Mouse (Mus musculus) heart, embryonic 15.5 days (tissue): Measurements from ENCODE around the gene Zfpm1. TPM values are rescaled to one million over a fixed set of nuclear protein-coding genes. Genes with fewer than 3 reads are reported as not detected.

Experiments
- ATAC-seq: fragments of 200-750 bp; cut with Nextera tagmentation; replicated peaks from 2 replicates; pipeline ENCODE4 v1.8.0; 2017; ENCODE audit warnings: low read depth, moderate TSS enrichment; ENCODE audit not compliant: insufficient number of reproducible peaks, insufficient read depth, low FRiP score
- H3K27ac ChIP-seq: fragments of 300-500 bp; sonication (generic); 2 replicates; pipeline ENCODE4 v1.5.1; 2015; ENCODE audit warnings: mild to moderate bottlenecking, inconsistent platforms
- H3K27me3 ChIP-seq: fragments of 300-500 bp; sonication (generic); 2 replicates; pipeline ENCODE4 v1.6.1; 2015; ENCODE audit warnings: inconsistent platforms
- H3K36me3 ChIP-seq: fragments of 300-500 bp; sonication (generic); 2 replicates; pipeline ENCODE4 v1.6.1; 2015; ENCODE audit warnings: mild to moderate bottlenecking, inconsistent platforms
- H3K4me1 ChIP-seq: fragments of 300-500 bp; sonication (generic); replicated peaks from 2 replicates; pipeline ENCODE4 v1.6.1; 2015; ENCODE audit warnings: inconsistent platforms
- H3K4me2 ChIP-seq: fragments of 300-500 bp; sonication (generic); 2 replicates; pipeline ENCODE4 v1.6.1; 2015; ENCODE audit warnings: inconsistent platforms, mild to moderate bottlenecking, moderate library complexity
- H3K4me3 ChIP-seq: fragments of 300-500 bp; sonication (generic); 2 replicates; pipeline ENCODE4 v1.5.1; 2015; ENCODE audit warnings: mild to moderate bottlenecking, inconsistent platforms
- H3K9ac ChIP-seq: fragments of 300-500 bp; sonication (generic); 2 replicates; pipeline ENCODE4 v1.6.1; 2015; ENCODE audit warnings: mild to moderate bottlenecking, inconsistent platforms
- H3K9me3 ChIP-seq: fragments of 300-500 bp; sonication (generic); replicated peaks from 2 replicates; pipeline ENCODE4 v1.6.1; 2016; ENCODE audit warnings: inconsistent platforms
- WGBS: fragments of 180-500 bp; shearing (Covaris S2); methylation state at CpG from one replicate; pipeline ENCODE4 v1.1.7; 2015; ENCODE audit warnings: mixed read lengths; 5-methylcytosine and 5-hydroxymethylcytosine counted together
- polyA plus RNA-seq: library from polyadenylated mRNA; unstranded; fragments of >200 nt; fragmentation: Nextera tagmentation; extraction: Ambion mirVana; gene quantifications from 2 replicates; pipeline ENCODE4 v1.2.1, GENCODE M21; 2015

The Zfpm1 gene
- polyA plus RNA-seq = 3.8 and 3.9 TPM in 2 replicates

GRCm38 (mm10) chr8:122282035-122282358 lies at the start of gene Zfpm1:
Gene Zfpm1, plus strand, starts transcription at chr8:122282141.
- Histone ChIP-seq H3K27me3 (no peaks in the 10 kb centered on the region), H3K4me2 (peak within 1 kb of the TSS; percentile 97), H3K27ac (peak within 1 kb of the TSS; percentile 90), H3K9me3 (no peaks in the 10 kb centered on the region), H3K9ac (peak within 1 kb of the TSS; percentile 91), H3K36me3 (no peaks in the 10 kb centered on the region), H3K4me1 (peaks cover 54% of the 10 kb centered on the region), H3K4me3 (peak within 1 kb of the TSS; percentile 94)
- WGBS = 0% methylated on average over 46 of the region's 60 CpGs
- ATAC-seq = no peak

DNA sequence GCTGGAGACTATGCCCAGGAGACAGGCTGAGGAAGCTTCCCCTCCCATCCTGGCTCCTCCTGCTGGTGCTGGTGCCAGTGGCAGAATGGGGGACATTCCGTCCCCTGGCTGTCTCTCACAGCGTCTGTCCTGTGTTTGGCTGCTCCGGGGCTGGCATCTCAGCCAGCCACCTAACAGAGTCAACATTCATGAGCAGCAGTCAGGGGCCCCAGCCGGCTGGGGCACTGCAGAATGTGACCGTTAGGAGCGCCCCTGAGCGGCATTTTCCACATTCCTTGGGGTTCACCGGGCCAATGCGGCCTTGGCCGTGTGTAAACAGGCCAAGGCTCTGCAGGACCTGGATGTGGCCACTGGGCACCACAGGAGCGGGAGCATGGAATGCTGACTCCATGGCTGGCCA lies 47.9 kb upstream of the Zfpm1 start:
- H3K4me2 ChIP-seq = no peak overlapping the region
- H3K36me3 ChIP-seq = no peaks in the 10 kb centered on the region
- H3K9ac ChIP-seq = no peak overlapping the region
- 19% methylated on average over 11 of the region's 11 CpGs for WGBS
- ATAC-seq = peak; percentile 47
- peaks cover 56% of the 10 kb centered on the region for H3K4me1 ChIP-seq
- H3K27me3 ChIP-seq = peaks cover 18% of the 10 kb centered on the region
- no peak overlapping the region for H3K4me3 ChIP-seq
- H3K9me3 ChIP-seq = no peaks in the 10 kb centered on the region
- H3K27ac ChIP-seq = peak overlapping the region; percentile 50

- Histone ChIP-seq H3K9ac (no peak overlapping the region), H3K36me3 (no peaks in the 10 kb centered on the region), H3K4me1 (peaks cover 45% of the 10 kb centered on the region), H3K27me3 (0 out of 2 replicates have a peak, but pooled peaks cover 10% of the 10 kb centered on the region), H3K27ac (no peak overlapping the region), H3K9me3 (no peaks in the 10 kb centered on the region), H3K4me2 (no peak overlapping the region), H3K4me3 (no peak overlapping the region)
- 65% methylated on average over 3 of the region's 3 CpGs for WGBS
- no peak for ATAC-seq
These were observed 45.4 kb upstream of the Zfpm1 start for GRCm38 (mm10) chr8:122236521-122236920.

- H3K27ac ChIP-seq = 0 out of 2 replicates have a peak overlapping the region, but pooled peaks have one; percentile 52
These were observed 43.7 kb upstream of the Zfpm1 start for GRCm38 (mm10) chr8:122238225-122238624.

DNA sequence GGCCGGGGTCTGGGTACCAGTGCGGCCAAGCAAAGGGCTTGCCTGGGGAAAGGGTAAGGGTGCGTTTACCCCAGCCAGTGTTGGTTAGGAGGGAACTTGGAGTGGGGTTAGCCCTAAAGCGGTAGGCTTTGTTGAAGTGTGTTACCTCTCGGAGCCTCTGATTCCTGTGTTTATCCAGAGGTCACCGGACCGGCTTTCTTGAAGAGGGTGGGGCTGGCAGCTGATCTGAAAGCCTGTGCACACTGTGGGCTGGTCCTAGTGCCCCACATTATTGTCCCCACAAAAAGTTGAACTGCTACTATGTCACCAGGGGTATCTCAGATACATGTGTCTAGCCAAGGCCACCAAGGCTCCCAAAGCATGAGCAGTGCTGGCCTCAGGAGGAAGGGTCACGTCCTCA lies 43.2 kb upstream of the Zfpm1 start:
- no peak overlapping the region for H3K4me2 ChIP-seq
- H3K4me3 ChIP-seq = no peak overlapping the region
- ATAC-seq = no peak
- H3K4me1 ChIP-seq = peaks cover 36% of the 10 kb centered on the region
- H3K27ac ChIP-seq = 0 out of 2 replicates have a peak overlapping the region, but pooled peaks have one; percentile 52
- no peaks in the 10 kb centered on the region for H3K27me3 ChIP-seq
- H3K9me3 ChIP-seq = no peaks in the 10 kb centered on the region
- no peak overlapping the region for H3K9ac ChIP-seq
- no peaks in the 10 kb centered on the region for H3K36me3 ChIP-seq
- WGBS = 65% methylated on average over 8 of the region's 8 CpGs

More at GRCm38 (mm10) chr8:122238225-122238624, 43.7 kb upstream of the Zfpm1 start:
- no peak overlapping the region for H3K4me3 ChIP-seq
- no peak overlapping the region for H3K9ac ChIP-seq
- H3K9me3 ChIP-seq = no peaks in the 10 kb centered on the region
- H3K36me3 ChIP-seq = no peaks in the 10 kb centered on the region
- no peak overlapping the region for H3K4me2 ChIP-seq
- no peaks in the 10 kb centered on the region for H3K27me3 ChIP-seq
- WGBS = 59% methylated on average over 11 of the region's 11 CpGs
- ATAC-seq = no peak
- peaks cover 39% of the 10 kb centered on the region for H3K4me1 ChIP-seq

GRCm38 (mm10) chr8:122240241-122241026 lies 41.5 kb upstream of the Zfpm1 start:
- Histone ChIP-seq H3K27ac (no peak overlapping the region), H3K9ac (no peak overlapping the region), H3K9me3 (no peaks in the 10 kb centered on the region), H3K4me3 (no peak overlapping the region), H3K4me1 (peaks cover 24% of the 10 kb centered on the region), H3K36me3 (no peaks in the 10 kb centered on the region), H3K27me3 (no peaks in the 10 kb centered on the region), H3K4me2 (no peak overlapping the region)
- 83% methylated on average over 16 of the region's 16 CpGs for WGBS
- ATAC-seq = no peak

- Histone ChIP-seq H3K9ac (no peak overlapping the region), H3K36me3 (no peaks in the 10 kb centered on the region), H3K4me1 (peaks cover 31% of the 10 kb centered on the region), H3K9me3 (no peaks in the 10 kb centered on the region), H3K4me2 (no peak overlapping the region), H3K27ac (no peak overlapping the region), H3K27me3 (no peaks in the 10 kb centered on the region), H3K4me3 (no peak overlapping the region)
- 76% methylated on average over 4 of the region's 4 CpGs for WGBS
- no peak for ATAC-seq
These were observed 38.6 kb upstream of the Zfpm1 start for GRCm38 (mm10) chr8:122243310-122243709.

DNA sequence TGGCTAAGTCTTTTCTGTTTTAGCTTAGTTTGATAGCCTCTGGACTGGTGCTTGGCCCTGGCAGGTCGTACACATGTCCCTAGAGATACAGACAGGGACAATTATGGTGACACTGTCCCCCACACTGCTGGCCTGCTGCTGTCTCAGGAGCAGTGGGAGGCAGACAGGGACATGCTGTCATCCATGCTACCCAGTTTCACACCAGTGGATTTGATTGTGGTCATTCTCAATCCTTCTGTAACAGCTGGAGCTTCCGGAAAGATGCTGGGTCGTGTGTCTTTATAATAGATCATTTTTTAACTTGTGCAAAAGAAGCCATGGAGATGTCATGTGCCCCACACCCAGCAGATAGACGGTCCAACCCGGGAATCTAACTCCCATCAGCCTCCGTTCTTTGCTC lies 36.8 kb upstream of the Zfpm1 start:
- H3K9ac ChIP-seq = no peak overlapping the region
- ATAC-seq = no peak
- WGBS = 68% methylated on average over 6 of the region's 6 CpGs
- no peaks in the 10 kb centered on the region for H3K36me3 ChIP-seq
- H3K4me1 ChIP-seq = peaks cover 21% of the 10 kb centered on the region
- no peak overlapping the region for H3K4me3 ChIP-seq
- H3K4me2 ChIP-seq = no peak overlapping the region
- H3K27me3 ChIP-seq = 0 out of 2 replicates have a peak, but pooled peaks cover 4% of the 10 kb centered on the region
- H3K9me3 ChIP-seq = no peaks in the 10 kb centered on the region
- no peak overlapping the region for H3K27ac ChIP-seq

- H3K4me1 ChIP-seq = peaks cover 14% of the 10 kb centered on the region
- no peak for ATAC-seq
- no peaks in the 10 kb centered on the region for H3K36me3 ChIP-seq
- H3K9ac ChIP-seq = no peak overlapping the region
- WGBS = 49% methylated on average over 12 of the region's 12 CpGs
- 0 out of 2 replicates have a peak, but pooled peaks cover 4% of the 10 kb centered on the region for H3K27me3 ChIP-seq
- no peak overlapping the region for H3K4me2 ChIP-seq
- no peaks in the 10 kb centered on the region for H3K9me3 ChIP-seq
- H3K27ac ChIP-seq = no peak overlapping the region
- no peak overlapping the region for H3K4me3 ChIP-seq
These were observed 35.4 kb upstream of the Zfpm1 start for GRCm38 (mm10) chr8:122246257-122247211.

GRCm38 (mm10) chr8:122251739-122252138 lies 30.2 kb upstream of the Zfpm1 start:
- H3K27ac ChIP-seq = no peak overlapping the region
- H3K36me3 ChIP-seq = no peaks in the 10 kb centered on the region
- no peak overlapping the region for H3K4me3 ChIP-seq
- no peak for ATAC-seq
- no peak overlapping the region for H3K9ac ChIP-seq
- no peak overlapping the region for H3K4me2 ChIP-seq
- H3K27me3 ChIP-seq = peaks cover 35% of the 10 kb centered on the region
- H3K9me3 ChIP-seq = no peaks in the 10 kb centered on the region
- H3K4me1 ChIP-seq = peaks cover 2% of the 10 kb centered on the region; the same call in 1 of the 2 replicates
- 90% methylated on average over 1 of the region's 1 CpGs for WGBS

- ATAC-seq = no peak
- no peaks in the 10 kb centered on the region for H3K9me3 ChIP-seq
- WGBS = 70% methylated on average over 5 of the region's 5 CpGs
- H3K4me2 ChIP-seq = no peak overlapping the region
- no peak overlapping the region for H3K4me3 ChIP-seq
- no peak overlapping the region for H3K27ac ChIP-seq
- peaks cover 35% of the 10 kb centered on the region for H3K27me3 ChIP-seq
- H3K9ac ChIP-seq = no peak overlapping the region
- no peaks in the 10 kb centered on the region; the same call in 1 of the 2 replicates for H3K4me1 ChIP-seq
- no peaks in the 10 kb centered on the region for H3K36me3 ChIP-seq
These were observed 29.6 kb upstream of the Zfpm1 start for GRCm38 (mm10) chr8:122252366-122252765.
